Mouse (Mus musculus) cerebellum, adult 11-12 months (tissue): ENCODE results near the gene Ppp2r5b.

ENCODE experiments used
- DNase-seq: peaks from one replicate; pipeline ENCODE4 v3.0.0; 2022

Gene Ppp2r5b

GRCm38 (mm10) chr19:6235084-6236052, at the start of gene Ppp2r5b:
Gene Ppp2r5b, minus strand, starts transcription at chr19:6235872.
- peak; percentile 95 for DNase-seq

GRCm38 (mm10) chr19:6285226-6285625, 49.6 kb upstream of the Ppp2r5b start:
- DNase-seq: peak; percentile 46

GRCm38 (mm10) chr19:6284502-6284901, 48.8 kb upstream of the Ppp2r5b start:
- DNase-seq: no peak

GRCm38 (mm10) chr19:6283001-6283400, 47.3 kb upstream of the Ppp2r5b start:
- no peak for DNase-seq

GRCm38 (mm10) chr19:6281122-6282020, 45.7 kb upstream of the Ppp2r5b start:
- peak; percentile 50 for DNase-seq

GRCm38 (mm10) chr19:6280554-6280953, 44.9 kb upstream of the Ppp2r5b start:
- no peak for DNase-seq

- no peak for DNase-seq
Measured at GRCm38 (mm10) chr19:6279481-6280144, 43.9 kb upstream of the Ppp2r5b start.

- peak; percentile 58 for DNase-seq
Measured at GRCm38 (mm10) chr19:6278439-6279073, 42.9 kb upstream of the Ppp2r5b start.

- DNase-seq: peak; percentile 73
Measured at GRCm38 (mm10) chr19:6277661-6278438, 42.2 kb upstream of the Ppp2r5b start.

GRCm38 (mm10) chr19:6276426-6277421, 41.1 kb upstream of the Ppp2r5b start, which contains the start of gene Ehd1:
Gene Ehd1, plus strand, starts transcription at chr19:6276725.
- peak; percentile 99 for DNase-seq

- DNase-seq: no peak
Measured at GRCm38 (mm10) chr19:6275740-6276389, 40.2 kb upstream of the Ppp2r5b start.

GRCm38 (mm10) chr19:6273998-6274608, 38.4 kb upstream of the Ppp2r5b start:
- peak; percentile 65 for DNase-seq

GRCm38 (mm10) chr19:6273592-6273991, 37.9 kb upstream of the Ppp2r5b start:
- DNase-seq: no peak

GRCm38 (mm10) chr19:6272738-6273137, 37.1 kb upstream of the Ppp2r5b start:
- no peak for DNase-seq

- DNase-seq: no peak
Measured at GRCm38 (mm10) chr19:6272053-6272452, 36.4 kb upstream of the Ppp2r5b start.

- DNase-seq: no peak
Measured at GRCm38 (mm10) chr19:6271206-6271605, 35.5 kb upstream of the Ppp2r5b start.

GRCm38 (mm10) chr19:6270661-6271060, 35.0 kb upstream of the Ppp2r5b start:
- no peak for DNase-seq

- DNase-seq: no peak
Measured at GRCm38 (mm10) chr19:6269798-6270475, 34.3 kb upstream of the Ppp2r5b start.
